Mouse (Mus musculus) forebrain, postnatal 0 days (tissue): Measurements from ENCODE around the gene Crygs. TPM values are rescaled to one million over a fixed set of nuclear protein-coding genes. Genes with fewer than 3 reads are reported as not detected.

Source experiments
- ATAC-seq: fragments of 200-750 bp; cut with Nextera tagmentation; 2 replicates; pipeline ENCODE4 v1.8.0; 2017; ENCODE audit warnings: mild to moderate bottlenecking, moderate library complexity
- DNase-seq: peaks from one replicate; pipeline ENCODE4 v3.0.0-alpha.2; 2015
- H3K27ac ChIP-seq: fragments of 300-500 bp; sonication (generic); 2 replicates; pipeline ENCODE4 v1.5.1; 2014; ENCODE audit warnings: low read depth, mild to moderate bottlenecking, antibody characterized with exemption, low read length, moderate library complexity, mixed read lengths
- H3K27me3 ChIP-seq: fragments of 300-500 bp; sonication (generic); 2 replicates; pipeline ENCODE4 v1.6.1; 2014; ENCODE audit warnings: mild to moderate bottlenecking, low read length, mixed read lengths; ENCODE audit not compliant: insufficient read depth
- H3K36me3 ChIP-seq: fragments of 300-500 bp; sonication (generic); 2 replicates; pipeline ENCODE4 v1.6.1; 2014; ENCODE audit warnings: mild to moderate bottlenecking, moderate library complexity; ENCODE audit not compliant: insufficient read depth
- H3K4me1 ChIP-seq: fragments of 300-500 bp; sonication (generic); 2 replicates; pipeline ENCODE4 v1.6.1; 2014; ENCODE audit warnings: antibody characterized with exemption; ENCODE audit not compliant: insufficient read depth
- H3K4me2 ChIP-seq: fragments of 300-500 bp; sonication (generic); 2 replicates; pipeline ENCODE4 v1.6.1; 2014; ENCODE audit warnings: low read depth, mild to moderate bottlenecking, moderate library complexity
- H3K4me3 ChIP-seq: fragments of 300-500 bp; sonication (generic); 2 replicates; pipeline ENCODE4 v1.5.1; 2014; ENCODE audit warnings: low read depth, low read length, mixed read lengths
- H3K9ac ChIP-seq: fragments of 300-500 bp; sonication (generic); 2 replicates; pipeline ENCODE4 v1.6.1; 2014; ENCODE audit warnings: mild to moderate bottlenecking
- H3K9me3 ChIP-seq: fragments of 300-500 bp; sonication (generic); 2 replicates; pipeline ENCODE4 v1.6.1; 2016; ENCODE audit warnings: low read length
- CTCF ChIP-seq: sonication (generic); IDR thresholded peaks from 2 replicates; pipeline ENCODE4 v1.5.1; 2016; ENCODE audit warnings: antibody characterized with exemption, control low read depth, low read depth
- WGBS: fragments of 180-500 bp; shearing (Covaris S2); extraction: QIAGEN DNeasy Blood & Tissue Kit; methylation state at CpG from one replicate; pipeline ENCODE4 v1.1.7; 2014; 5-methylcytosine and 5-hydroxymethylcytosine counted together
- polyA plus RNA-seq: library from polyadenylated mRNA; unstranded; fragments of >200 nt; fragmentation: Nextera tagmentation; extraction: Ambion mirVana; gene quantifications from 2 replicates; pipeline ENCODE4 v1.2.1, GENCODE M21; 2015
- total RNA-seq: library from RNA; depleted of rRNA; stranded (reverse); fragments of >200 nt; gene quantifications from 2 replicates; pipeline ENCODE4 v1.2.3, GENCODE M21; 2014

The Crygs gene
- total and polyA plus RNA-seq, 2 experiments from 2014 or later, result 0.18 TPM; not detected in 1

DNA sequence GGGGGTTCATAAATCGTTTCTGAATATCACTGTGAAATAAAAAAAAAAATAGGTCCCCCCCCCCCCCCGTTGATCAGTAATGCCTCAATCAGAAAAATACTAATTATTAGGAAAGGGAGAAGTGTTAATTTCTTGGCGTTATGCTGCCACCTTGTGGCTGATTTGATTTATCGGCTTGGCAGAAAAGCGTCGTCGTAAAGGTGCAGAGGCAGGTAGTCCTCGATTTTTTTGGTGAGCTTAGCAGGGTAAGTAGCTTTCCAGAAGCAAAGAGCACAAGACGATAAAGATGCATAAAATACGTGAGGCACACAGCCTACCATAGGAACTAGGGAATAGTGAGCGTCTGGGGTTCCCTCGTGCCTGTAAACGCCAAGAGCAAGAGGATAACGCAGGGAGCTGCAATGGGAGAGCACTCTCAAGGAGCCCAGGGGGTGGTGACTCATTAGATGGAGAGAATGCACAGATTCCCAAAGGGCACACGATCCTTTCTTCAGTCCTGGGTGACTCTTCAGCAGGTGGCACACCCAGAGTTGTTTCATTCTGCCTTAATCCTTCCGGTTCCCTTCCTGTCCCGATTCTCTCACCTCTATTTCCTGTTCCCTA, 3.8 kb downstream of the Crygs start:
- peak; percentile 85 for DNase-seq
- peak overlapping the region; percentile 11; the same call in 1 of the 2 replicates for H3K4me3 ChIP-seq
- no peaks in the 10 kb centered on the region for H3K36me3 ChIP-seq
- peak; percentile 78 for TF ChIP-seq CTCF
- H3K4me1 ChIP-seq, result no peaks in the 10 kb centered on the region
- H3K9me3 ChIP-seq, result no peaks in the 10 kb centered on the region
- 11% methylated on average over 17 of the region's 17 CpGs for WGBS
- H3K9ac ChIP-seq, result 0 out of 2 replicates have a peak overlapping the region, but pooled peaks have one; percentile 29
- peak overlapping the region; percentile 45 for H3K4me2 ChIP-seq
- H3K27ac ChIP-seq, result no peak overlapping the region
- peak; percentile 41; the same call in 1 of the 2 replicates for ATAC-seq
- H3K27me3 ChIP-seq, result no peaks in the 10 kb centered on the region

DNA sequence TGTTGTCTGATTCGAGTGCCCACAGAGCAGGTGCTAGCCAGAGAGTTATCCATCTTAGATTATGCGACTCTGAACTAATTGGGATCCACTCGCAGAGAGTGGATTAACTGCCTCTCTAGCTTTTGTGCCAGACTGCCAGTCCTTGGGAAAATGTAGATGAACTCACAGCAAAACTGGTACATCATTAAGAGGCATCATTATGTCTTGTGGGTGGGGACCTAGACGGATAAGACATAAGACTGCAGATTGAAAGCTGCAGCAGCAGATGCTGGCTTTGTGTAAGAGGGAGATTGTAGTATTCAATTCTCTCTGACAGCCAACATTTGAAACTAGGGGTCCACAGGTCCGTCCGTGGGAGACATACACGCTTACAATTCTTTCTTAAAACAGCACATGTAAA, 8.6 kb downstream of the Crygs start:
- H3K9me3 ChIP-seq, result no peaks in the 10 kb centered on the region
- WGBS, result 29% methylated on average over 7 of the region's 7 CpGs
- H3K36me3 ChIP-seq, result no peaks in the 10 kb centered on the region
- H3K4me2 ChIP-seq, result no peak overlapping the region
- no peaks in the 10 kb centered on the region for H3K27me3 ChIP-seq
- peak; percentile 48 for DNase-seq
- H3K4me3 ChIP-seq, result no peak overlapping the region
- H3K27ac ChIP-seq, result no peak overlapping the region
- ATAC-seq, result peak; percentile 80
- H3K9ac ChIP-seq, result no peak overlapping the region
- H3K4me1 ChIP-seq, result no peaks in the 10 kb centered on the region
- no peak for TF ChIP-seq CTCF

DNA sequence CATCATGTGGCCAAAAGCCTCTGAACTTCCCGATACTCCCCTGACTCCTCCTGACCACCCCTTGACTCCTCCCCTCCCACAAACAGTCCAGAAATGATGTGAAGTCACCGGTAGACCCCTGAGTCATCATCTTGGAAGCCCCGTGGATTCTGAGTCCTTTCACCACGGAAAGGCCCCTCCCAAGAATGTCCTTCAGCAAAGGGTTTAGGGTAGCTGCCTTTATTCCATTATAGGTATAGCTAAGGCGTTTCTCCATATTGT, 10.6 kb downstream of the Crygs start:
- Histone ChIP-seq H3K4me2 (no peak overlapping the region), H3K9ac (no peak overlapping the region), H3K4me3 (no peak overlapping the region), H3K36me3 (no peaks in the 10 kb centered on the region), H3K9me3 (no peaks in the 10 kb centered on the region), H3K27ac (no peak overlapping the region), H3K4me1 (no peaks in the 10 kb centered on the region), H3K27me3 (no peaks in the 10 kb centered on the region)
- 10% methylated on average over 5 of the region's 5 CpGs for WGBS
- DNase-seq, result no peak
- ATAC-seq, result no peak
- no peak for TF ChIP-seq CTCF

DNA sequence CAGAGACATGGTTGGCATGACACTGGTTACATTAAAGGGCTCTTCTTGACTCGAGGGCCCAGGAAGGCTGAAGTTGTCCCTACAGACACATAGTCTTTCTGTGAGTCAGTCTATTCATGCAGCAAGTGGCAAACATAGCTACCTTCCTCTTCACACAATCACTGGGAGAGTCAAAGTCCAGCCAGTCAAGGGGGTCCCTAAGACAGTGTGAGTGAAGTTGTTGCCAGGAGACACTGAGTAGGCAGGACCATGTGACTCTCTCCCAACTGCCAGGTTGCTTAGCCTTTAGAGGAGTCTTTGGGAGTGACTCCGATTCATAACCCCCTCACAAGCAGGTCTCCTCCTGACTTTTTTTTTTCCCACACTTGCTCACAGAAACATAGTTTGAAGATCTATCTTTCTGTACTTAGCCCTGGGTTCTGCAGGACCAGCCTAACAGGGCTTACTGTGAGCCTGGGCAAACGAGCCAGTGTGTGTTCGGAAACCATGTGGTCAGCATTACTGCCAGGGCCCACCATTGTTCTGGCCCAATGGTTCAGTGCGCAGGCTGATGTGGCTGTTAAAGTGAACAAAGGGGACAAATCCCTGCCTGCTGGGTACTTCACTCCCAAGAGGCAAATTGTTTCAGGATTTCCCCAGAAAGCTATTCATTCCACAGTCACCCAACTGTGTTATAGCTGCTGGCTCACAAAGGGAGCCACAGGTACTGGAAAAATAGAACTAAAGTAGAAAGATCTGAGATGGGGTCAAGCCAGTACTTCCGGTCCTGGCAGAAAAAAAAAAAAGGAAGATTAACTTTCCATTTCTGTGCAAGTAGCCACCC, 11.1 kb downstream of the Crygs start:
- Histone ChIP-seq H3K27ac (no peak overlapping the region), H3K9me3 (no peaks in the 10 kb centered on the region), H3K4me3 (no peak overlapping the region), H3K36me3 (no peaks in the 10 kb centered on the region), H3K4me1 (no peaks in the 10 kb centered on the region), H3K4me2 (no peak overlapping the region), H3K27me3 (no peaks in the 10 kb centered on the region), H3K9ac (no peak overlapping the region)
- WGBS, result 10% methylated on average over 6 of the region's 6 CpGs
- ATAC-seq, result peak; percentile 55
- no peak for TF ChIP-seq CTCF
- DNase-seq, result peak; percentile 29

DNA sequence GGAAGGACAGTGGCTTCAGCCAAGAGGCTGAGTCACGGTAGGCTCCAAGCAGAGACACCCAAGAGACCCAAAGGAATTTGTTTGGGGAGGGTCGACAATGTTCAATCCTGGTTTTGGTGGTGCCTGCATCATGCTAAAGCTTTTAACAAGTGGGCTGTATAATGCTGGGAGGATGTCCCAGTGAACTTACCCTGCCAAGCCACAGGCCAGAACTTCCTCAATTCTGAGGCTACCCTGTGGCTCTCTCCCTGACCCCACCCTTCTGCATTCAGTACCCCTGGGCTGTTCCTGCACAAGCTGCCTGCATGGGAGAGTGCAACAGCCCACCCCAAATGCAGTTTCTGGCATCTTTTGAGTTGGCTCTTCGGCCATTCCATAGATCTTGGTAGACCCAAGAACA, 12.9 kb downstream of the Crygs start:
- Histone ChIP-seq H3K4me2 (no peak overlapping the region), H3K27me3 (no peaks in the 10 kb centered on the region), H3K4me1 (no peaks in the 10 kb centered on the region), H3K36me3 (no peaks in the 10 kb centered on the region), H3K27ac (no peak overlapping the region), H3K4me3 (no peak overlapping the region), H3K9ac (no peak overlapping the region), H3K9me3 (no peaks in the 10 kb centered on the region)
- no peak for TF ChIP-seq CTCF
- 79% methylated on average over 3 of the region's 3 CpGs for WGBS
- DNase-seq, result no peak
- ATAC-seq, result no peak

DNA sequence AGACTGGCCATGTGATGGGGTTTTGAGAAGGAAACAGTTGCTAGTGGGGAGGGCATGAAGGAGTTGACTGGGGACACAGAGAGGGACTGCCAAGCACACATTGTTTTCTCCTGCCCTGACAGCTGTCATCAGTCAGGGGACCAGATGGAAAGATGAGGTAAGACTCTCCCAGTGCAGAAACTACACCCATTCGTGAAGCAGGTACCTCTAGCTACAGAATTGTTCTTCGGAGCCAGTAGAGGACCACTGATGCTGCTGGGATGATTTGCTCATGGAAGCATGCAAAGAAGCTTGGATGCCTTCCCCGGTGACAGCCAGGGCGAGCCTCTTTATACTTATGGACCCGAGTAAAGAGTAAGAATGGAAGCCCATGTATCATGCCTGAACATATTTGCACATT, 13.9 kb downstream of the Crygs start:
- 73% methylated on average over 5 of the region's 5 CpGs for WGBS
- H3K27me3 ChIP-seq, result no peaks in the 10 kb centered on the region
- DNase-seq, result no peak

DNA sequence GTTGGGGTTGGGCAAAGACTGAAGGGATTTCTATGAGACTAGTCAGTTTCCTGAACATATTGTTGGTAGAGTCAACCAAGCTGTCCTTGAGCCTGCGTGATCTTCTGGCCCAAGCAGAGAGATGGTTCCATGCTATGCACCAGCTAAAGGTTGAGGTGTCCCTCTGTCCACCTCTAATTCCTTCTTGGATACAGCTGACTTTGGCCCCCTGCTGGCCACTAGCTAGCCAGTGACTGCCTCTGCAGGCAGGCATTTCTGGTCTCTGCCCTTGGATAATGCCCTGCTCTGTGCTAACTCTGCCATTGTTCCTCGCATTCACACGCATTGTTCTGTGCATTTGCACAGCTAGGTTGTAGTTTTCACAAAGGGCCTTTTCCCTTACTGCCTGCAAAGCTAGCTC, 15.9 kb downstream of the Crygs start:
- no peak overlapping the region for H3K27ac ChIP-seq
- ATAC-seq (no peak), DNase-seq (no peak)
- H3K4me2 ChIP-seq, result no peak overlapping the region
- H3K9ac ChIP-seq, result no peak overlapping the region
- H3K4me3 ChIP-seq, result no peak overlapping the region
- TF ChIP-seq CTCF, result peak; percentile 23; the same call in 1 of the 2 replicates
- 54% methylated on average over 3 of the region's 3 CpGs for WGBS
- H3K36me3 ChIP-seq, result no peaks in the 10 kb centered on the region
- no peaks in the 10 kb centered on the region for H3K27me3 ChIP-seq
- H3K9me3 ChIP-seq, result no peaks in the 10 kb centered on the region
- H3K4me1 ChIP-seq, result no peaks in the 10 kb centered on the region

More for the DNA sequence above, 13.9 kb downstream of the Crygs start:
- H3K9ac ChIP-seq, result no peak overlapping the region
- no peaks in the 10 kb centered on the region for H3K36me3 ChIP-seq
- no peak overlapping the region for H3K27ac ChIP-seq
- H3K4me1 ChIP-seq, result no peaks in the 10 kb centered on the region
- ATAC-seq, result no peak
- TF ChIP-seq CTCF, result no peak
- H3K4me2 ChIP-seq, result no peak overlapping the region
- H3K9me3 ChIP-seq, result no peaks in the 10 kb centered on the region
- H3K4me3 ChIP-seq, result no peak overlapping the region
